Mouse (Mus musculus) lung, adult 2 months (tissue): ENCODE results near the gene Metap1.

Experiments used
- CTCF ChIP-seq: fragments of 200-500 bp; IDR thresholded peaks from 2 replicates; pipeline ENCODE4 v1.5.1; 2011; ENCODE audit warnings: mild to moderate bottlenecking, low read length, control low read depth; ENCODE audit not compliant: insufficient read depth
- POLR2A ChIP-seq: fragments of 200-500 bp; IDR thresholded peaks from 2 replicates; pipeline ENCODE4 v1.6.1; 2011; ENCODE audit warnings: low read depth, mild to moderate bottlenecking, control low read depth, low read length, borderline replicate concordance; ENCODE audit errors: extremely low read depth

GRCm38 (mm10) chr3:138536031-138536430, 46.7 kb upstream of the Metap1 start:
- TF ChIP-seq CTCF (no peak), POLR2A (no peak)
